Mouse (Mus musculus) testis, postnatal 10 days (tissue): ENCODE results near the gene Nsd2.

Source experiments
- DNase-seq: peaks from one replicate; pipeline ENCODE4 v3.0.0; 2021; ENCODE audit warnings: low spot score

Nsd2 gene

GRCm38 (mm10) chr5:33819876-33820732 is at the start of gene Nsd2:
Nsd2 (plus strand) TSS chr5:33820725.
- DNase-seq: peak; percentile 88

- no peak for DNase-seq
These were observed 43.3 kb upstream of the Nsd2 start for GRCm38 (mm10) chr5:33777195-33777594.

- no peak for DNase-seq
These were observed 38.6 kb upstream of the Nsd2 start for GRCm38 (mm10) chr5:33781964-33782344.

- DNase-seq: peak; percentile 91
These were observed 38.1 kb upstream of the Nsd2 start, which contains the start of gene Letm1 for GRCm38 (mm10) chr5:33782345-33782998. Letm1 (minus strand) TSS chr5:33782817.

GRCm38 (mm10) chr5:33782999-33783390 is 37.5 kb upstream of the Nsd2 start:
- DNase-seq: no peak

- no peak for DNase-seq
These were observed 28.4 kb upstream of the Nsd2 start for GRCm38 (mm10) chr5:33791912-33792643.

GRCm38 (mm10) chr5:33803337-33803736 is 17.2 kb upstream of the Nsd2 start:
- no peak for DNase-seq

- DNase-seq: no peak
These were observed 9.0 kb upstream of the Nsd2 start for GRCm38 (mm10) chr5:33811519-33811918.

- no peak for DNase-seq
These were observed 4.4 kb upstream of the Nsd2 start for GRCm38 (mm10) chr5:33816008-33816725.

- peak; percentile 39 for DNase-seq
These were observed 2.4 kb upstream of the Nsd2 start for GRCm38 (mm10) chr5:33818104-33818503.

GRCm38 (mm10) chr5:33819141-33819875 is 1.2 kb upstream of the Nsd2 start:
- peak; percentile 49 for DNase-seq

- DNase-seq: peak; percentile 77
These were observed 452 bp downstream of the Nsd2 start for GRCm38 (mm10) chr5:33820733-33821621.

- DNase-seq: no peak
These were observed 1.4 kb downstream of the Nsd2 start for GRCm38 (mm10) chr5:33821901-33822427.

- DNase-seq: no peak
These were observed 1.9 kb downstream of the Nsd2 start for GRCm38 (mm10) chr5:33822456-33822855.

- no peak for DNase-seq
These were observed 5.5 kb downstream of the Nsd2 start for GRCm38 (mm10) chr5:33826001-33826400.

- DNase-seq: no peak
These were observed 7.6 kb downstream of the Nsd2 start for GRCm38 (mm10) chr5:33828107-33828506.

GRCm38 (mm10) chr5:33829958-33830357 is 9.4 kb downstream of the Nsd2 start:
- DNase-seq: no peak

- DNase-seq: no peak
These were observed 10.3 kb downstream of the Nsd2 start for GRCm38 (mm10) chr5:33830832-33831231.

GRCm38 (mm10) chr5:33841331-33841730 is 20.8 kb downstream of the Nsd2 start:
- no peak for DNase-seq

- no peak for DNase-seq
These were observed 22.0 kb downstream of the Nsd2 start for GRCm38 (mm10) chr5:33842549-33842948.
